Mouse (Mus musculus) granulocyte monocyte progenitor cell, adult 5-6 weeks (primary cell): ENCODE results near the gene Ndufa12. TPM values are rescaled to one million over a fixed set of nuclear protein-coding genes. Genes with fewer than 3 reads are reported as not detected.

Source experiments
- ATAC-seq: replicated peaks from 2 replicates; pipeline ENCODE4 v1.8.0; 2016; ENCODE audit warnings: mild to moderate bottlenecking, moderate TSS enrichment, inconsistent platforms; ENCODE audit not compliant: poor library complexity, severe bottlenecking
- total RNA-seq, 2 experiments: library from RNA; stranded (forward) in 1 of 2; stranded (reverse) in 1 of 2; fragments of 200-712, 200-1000 nt in 1 of 2; fragments of >200 nt in 1 of 2; fragmentation: Nextera tagmentation in 1 of 2; gene quantifications; 2 replicates each; pipeline ENCODE4 v1.2.3; 2014 to 2017

The Ndufa12 gene
- total RNA-seq, 2 experiments from 2014 or later: 202 to 390 TPM

DNA sequence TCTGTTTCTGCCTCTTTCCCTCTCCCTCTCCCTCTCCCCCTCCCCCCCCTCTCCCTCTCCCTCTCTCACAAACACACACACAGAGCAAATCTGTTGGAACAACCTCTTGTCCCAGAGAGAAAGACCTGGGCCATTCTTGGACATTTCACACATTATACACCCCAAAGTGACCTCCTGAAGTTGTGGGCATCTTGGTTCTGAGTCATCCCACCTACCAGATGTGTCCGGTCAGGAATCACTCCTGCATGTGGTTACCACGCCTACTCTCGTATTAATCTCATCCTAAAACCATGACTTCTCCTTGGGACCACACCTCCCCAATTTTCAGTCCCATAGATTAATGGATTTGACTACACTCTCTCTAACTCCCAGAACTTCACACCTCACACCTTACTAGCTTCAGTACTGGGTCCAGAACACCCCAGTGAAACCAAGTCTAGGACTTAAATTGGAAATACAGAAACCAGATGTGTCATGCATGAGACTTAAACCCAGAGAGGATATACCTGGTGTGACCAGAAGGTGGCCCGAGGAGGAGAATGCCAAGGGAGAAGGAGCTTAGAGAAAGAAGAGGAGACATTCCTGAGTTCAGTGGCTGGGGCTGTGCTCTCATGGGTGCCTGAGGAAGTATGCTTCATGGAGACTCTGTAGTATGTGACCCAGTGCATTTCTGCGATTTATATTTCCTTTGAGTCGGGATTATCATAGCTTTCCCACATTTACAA is 26.7 kb downstream of the Ndufa12 start:
- peak; percentile 33; the same call in 1 of the 2 replicates for ATAC-seq

DNA sequence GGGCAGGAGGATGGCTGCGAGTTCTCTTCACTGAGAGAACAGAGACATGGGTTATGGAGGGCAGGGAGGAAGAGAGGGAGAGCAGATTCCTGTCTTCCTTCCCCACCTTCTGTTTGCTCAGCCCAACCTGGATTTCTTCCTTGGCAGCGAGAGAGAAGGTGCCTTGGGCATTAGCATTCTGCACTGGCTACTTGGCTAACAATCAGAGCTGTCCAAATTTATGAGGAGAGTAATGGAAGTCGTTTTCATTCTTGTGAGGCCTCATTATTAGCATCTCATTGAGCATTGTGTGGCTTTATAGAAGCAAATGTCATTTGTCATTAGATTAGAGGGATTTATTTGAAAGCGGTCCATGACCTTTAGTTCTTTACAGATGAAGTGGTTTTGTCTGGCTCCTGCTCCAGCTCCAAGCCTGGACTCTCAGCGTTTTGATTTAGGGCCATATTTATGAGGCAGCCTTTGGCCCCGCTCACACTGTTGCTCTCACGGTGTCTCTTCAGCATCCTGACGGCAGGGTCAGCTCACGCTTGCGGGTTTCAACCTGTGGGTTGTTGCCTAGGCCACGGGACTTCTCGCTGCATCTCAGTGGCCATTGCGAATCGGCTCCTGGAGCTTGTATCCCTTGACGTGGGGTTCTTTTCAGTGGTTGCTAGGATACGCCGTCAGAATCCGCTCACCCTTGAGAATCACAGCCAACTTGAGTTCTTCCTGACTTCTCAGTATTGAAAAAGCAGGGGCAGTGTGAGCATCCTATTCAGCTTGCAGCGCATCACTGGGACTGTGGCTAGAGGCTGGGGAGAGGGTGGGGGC is 31.9 kb downstream of the Ndufa12 start:
- no peak for ATAC-seq

DNA sequence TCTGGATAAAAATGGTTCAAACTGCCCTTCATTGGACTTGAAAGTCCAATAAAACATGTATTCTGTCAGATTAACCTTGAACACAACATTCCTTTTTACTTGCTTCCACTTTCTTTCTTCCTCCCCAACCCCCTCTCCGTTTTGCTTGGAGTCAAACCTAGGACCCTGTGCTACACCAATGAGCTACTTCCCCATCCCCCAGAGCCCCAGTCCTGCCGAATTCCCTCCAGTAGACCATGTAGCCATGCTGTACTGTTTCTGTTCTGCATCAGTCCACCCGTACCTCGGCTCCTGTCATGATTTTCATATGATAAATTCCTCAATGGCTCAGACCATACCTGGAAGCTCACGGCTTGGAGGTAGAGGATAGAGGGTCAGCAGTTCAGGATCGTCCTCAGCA is 32.5 kb downstream of the Ndufa12 start:
- no peak for ATAC-seq

DNA sequence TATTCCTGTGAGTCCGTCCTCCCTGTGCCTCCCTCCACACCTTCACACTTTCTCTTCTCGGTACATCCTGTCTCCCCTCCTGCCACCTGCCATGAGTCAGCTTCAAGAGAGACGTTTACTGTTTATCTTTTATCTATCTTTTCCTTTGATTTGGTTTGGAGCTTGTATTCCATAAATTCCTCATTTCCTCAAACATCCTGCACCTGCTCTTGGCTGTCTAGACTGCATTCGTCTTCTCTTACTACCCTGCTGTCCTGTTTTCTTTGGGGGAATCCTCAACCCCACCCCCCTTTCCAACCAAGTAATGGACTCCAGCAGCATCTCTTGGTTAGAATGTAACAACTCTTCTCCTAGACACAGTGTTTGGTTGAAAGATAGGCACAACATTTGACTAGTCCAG is 36.7 kb downstream of the Ndufa12 start:
- no peak for ATAC-seq

DNA sequence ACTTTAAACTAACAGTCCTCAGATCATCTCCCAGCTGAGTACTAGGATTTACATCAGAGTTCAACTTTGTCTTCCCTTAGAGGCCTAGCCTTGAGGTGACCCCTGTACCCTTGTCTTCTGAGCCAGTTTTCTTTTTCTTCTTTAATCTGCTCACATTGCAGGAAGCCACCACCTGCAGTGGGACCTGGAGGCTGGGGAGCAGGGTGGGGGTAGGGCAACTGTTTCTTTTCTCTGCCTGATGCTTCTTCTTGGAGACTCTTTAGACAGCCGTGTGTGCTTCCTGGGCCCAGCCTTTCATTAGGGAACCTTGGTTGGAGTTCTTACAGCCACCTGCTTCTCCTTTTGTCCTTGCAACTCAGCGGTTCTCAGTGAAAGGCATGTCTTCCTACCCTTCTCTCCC is 42.8 kb downstream of the Ndufa12 start:
- no peak for ATAC-seq

DNA sequence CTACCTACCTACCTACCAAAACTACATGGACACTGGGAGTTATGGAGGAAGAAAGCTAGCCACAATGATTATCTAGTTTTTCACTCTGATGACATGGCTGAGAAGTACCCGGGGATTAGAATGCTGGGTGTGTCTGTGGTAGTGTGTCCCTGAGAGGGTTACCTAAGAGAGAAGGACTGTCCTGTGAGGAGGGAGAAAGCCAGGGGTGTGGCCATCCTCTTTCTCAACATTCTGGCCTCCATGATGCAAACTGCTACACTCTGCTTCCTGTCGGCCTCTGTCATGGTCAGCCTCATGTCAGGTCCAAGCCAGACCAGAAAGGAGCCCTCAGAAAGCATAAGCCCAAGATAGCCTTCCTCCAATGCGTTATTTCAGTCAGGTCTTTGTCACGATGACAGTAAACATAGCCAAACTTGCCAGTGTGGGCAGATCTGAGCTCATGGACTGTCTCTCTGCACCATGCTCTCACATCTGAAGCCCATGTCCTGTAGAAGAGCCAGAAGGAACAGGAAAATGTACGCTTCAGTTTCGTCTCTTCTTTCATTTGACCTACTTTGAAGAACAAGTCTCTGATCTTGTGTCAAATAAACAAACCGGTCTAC is 49.3 kb downstream of the Ndufa12 start:
- ATAC-seq: peak; percentile 37

DNA sequence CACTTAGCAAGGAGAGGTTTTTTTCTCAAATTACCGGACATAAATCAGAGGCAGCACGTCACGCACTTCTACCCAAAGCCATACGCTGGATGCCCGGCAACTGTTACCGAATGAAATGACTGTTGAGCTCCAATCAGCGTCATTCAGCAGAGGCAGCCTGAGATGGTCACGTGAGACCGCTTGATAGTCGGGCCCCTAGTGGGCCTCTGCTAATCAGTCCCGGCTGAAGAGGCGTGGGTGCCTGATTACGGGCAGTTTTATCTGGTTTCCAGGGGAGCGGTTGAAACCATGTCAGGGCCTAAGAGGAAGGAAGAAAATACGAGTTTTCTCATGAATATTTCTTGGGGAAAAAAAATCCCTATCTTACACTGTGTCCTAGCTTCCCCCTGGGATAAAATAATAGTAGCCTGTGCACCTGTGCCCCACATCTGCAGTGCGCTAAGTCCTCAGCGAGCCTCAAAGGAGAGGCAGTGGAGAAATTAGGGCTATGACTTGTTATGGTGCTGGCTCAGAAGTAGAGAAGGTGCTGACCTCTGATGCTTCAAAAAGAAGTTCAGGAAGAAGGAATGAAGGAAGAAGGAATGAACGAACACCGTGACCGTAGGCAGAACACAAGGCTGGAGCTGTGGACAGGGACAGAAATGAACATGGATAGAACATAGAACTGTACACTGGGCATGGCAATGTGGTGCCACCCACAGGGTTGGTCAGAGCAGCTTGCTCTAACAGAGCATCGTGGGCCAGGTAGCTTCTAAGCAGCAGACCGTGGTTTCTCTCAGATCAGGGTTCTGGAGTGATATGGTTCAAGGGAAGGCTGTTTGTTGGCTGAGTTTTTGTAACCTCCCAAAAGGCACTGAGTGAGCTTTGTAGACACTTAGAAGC is 51.3 kb downstream of the Ndufa12 start:
- no peak for ATAC-seq

DNA sequence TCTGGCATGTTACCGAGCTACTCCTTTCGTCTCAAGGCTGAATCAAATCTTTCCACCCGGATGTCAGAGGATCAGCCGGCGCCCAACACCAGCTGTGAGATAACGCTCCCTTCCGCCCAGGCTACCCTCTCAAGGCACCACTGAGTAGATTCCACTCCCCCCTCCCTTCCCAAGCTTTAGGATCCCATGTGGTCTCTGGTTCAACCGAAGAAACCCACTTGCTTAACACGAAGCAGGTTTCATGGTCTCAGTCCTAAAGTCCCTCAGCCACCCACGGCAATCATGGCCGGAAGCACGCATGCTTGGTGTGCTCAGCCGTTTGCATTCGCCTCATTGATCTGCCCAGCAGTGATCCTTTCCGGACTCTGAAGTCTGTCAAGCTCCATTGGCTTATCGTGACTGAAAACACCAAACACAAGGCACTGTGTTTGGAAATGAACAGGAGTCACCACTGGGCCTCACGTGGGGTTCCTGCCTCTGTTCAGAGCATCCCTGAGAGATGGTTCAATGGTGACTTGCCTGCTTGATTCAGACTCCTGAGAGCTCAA is 54.8 kb downstream of the Ndufa12 start:
- no peak for ATAC-seq

DNA sequence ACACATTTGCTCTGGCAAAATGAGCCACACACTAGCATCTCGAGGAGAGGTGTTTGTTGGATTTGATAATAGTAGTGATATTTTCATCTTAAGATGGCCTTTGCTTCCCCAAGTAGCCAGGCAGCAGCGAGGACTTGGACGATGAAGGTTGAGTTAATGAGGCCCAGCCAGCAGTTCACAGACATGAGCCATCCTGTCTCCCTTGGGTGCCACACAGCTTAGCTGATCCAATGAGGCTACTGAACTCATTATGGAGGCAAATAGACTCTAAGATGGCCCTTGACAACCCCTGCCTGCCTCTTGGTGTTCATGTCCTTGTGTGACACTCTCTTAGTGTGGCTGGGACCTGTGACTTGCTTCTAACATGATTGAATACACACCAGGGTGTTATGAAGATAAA is 56.2 kb downstream of the Ndufa12 start:
- no peak for ATAC-seq

DNA sequence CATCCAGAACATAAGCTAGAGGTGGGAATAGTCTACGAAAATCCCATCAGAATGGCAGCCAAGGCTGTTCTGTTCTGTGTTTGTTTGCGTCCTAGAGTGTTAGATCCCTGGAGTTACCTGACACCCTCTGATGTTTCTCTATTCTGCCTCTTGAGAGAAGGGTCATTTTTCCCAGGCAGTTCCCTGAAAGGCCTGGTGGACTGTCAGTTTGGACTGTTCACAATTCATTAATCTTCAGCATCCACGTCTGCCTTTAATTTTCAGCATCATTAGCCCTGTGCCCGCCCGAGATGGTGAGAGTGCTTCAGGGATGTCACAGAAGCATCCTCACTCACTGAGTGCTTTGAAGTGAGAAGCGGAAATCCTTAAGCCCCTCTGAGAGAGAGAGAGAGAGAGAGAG is 57.2 kb downstream of the Ndufa12 start:
- no peak for ATAC-seq

DNA sequence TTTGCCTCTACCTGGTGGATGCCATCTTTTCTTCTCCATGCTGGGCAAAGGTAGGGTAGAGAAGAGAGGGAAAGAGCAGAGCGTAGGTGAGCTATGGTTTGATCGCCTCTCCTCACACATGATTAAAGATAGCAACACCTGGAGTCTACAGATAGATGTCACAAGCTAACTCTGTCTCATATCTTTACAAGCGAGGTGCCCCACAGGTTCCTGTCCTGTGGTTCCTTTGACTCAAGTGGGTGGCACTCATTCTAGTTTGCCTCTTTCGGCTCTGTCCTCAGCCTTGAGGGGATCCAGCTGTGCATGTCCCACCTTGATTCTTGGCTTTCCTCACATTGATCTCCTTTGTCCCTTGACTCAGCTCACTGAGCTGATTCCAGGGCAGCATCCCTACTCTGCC is 58.0 kb downstream of the Ndufa12 start:
- no peak for ATAC-seq

DNA sequence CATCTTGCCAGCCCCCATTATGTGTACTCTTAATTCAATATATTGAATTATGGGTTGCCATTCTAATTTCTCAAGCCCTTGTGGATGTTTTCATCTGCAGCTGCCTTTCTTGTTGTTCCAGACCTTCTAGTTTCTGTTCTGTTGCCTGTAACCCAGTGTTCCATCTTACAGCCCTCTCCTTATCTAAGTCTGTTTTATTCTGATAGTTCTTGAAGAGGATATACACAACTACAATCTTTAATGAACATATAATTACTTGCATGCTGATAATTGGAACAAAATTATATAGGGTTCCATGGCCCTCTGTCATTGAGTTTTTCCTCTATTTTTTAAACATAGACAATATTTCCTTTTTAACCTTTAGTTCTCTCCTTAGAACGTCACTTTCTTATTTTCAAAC is 62.0 kb downstream of the Ndufa12 start:
- no peak for ATAC-seq

DNA sequence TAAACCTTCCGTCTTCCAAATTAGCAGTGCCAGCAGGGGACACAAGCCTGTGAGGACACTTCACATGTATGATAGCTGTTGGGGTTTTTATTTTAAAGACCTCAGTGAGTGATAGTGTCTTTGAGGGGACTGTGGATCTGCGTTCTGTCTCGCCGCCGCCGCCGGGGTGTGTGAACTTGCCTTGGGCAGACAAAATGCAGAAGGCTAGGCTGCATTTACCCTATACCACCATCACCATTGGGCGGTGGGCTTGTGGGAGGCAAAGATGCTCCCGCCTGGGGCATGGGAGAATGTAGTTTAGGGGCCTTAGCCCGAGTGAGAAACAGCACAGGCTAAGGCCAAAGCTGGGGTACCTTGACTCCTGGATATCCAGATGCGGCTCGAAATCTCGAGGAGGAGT is 64.1 kb downstream of the Ndufa12 start:
- ATAC-seq: no peak

DNA sequence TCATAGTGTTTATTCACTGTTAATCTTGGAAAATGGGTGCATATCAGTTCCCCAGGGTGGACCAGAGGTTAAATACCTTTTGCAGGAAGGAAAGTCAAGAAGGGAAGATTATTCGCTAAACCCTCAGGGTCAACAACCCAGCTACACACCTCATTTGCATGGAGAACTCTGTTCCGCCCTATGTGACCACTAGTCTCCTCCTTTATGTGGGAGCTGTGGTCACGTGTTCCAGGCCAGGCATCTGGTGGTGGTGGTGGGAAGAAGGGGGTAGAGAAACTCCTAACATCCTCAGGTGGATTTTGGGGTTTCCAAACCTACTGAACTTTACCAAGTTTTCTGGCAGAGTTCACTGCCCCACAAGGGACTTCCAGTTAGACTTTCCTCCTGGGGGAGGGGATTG is 64.7 kb downstream of the Ndufa12 start:
- ATAC-seq: no peak

DNA sequence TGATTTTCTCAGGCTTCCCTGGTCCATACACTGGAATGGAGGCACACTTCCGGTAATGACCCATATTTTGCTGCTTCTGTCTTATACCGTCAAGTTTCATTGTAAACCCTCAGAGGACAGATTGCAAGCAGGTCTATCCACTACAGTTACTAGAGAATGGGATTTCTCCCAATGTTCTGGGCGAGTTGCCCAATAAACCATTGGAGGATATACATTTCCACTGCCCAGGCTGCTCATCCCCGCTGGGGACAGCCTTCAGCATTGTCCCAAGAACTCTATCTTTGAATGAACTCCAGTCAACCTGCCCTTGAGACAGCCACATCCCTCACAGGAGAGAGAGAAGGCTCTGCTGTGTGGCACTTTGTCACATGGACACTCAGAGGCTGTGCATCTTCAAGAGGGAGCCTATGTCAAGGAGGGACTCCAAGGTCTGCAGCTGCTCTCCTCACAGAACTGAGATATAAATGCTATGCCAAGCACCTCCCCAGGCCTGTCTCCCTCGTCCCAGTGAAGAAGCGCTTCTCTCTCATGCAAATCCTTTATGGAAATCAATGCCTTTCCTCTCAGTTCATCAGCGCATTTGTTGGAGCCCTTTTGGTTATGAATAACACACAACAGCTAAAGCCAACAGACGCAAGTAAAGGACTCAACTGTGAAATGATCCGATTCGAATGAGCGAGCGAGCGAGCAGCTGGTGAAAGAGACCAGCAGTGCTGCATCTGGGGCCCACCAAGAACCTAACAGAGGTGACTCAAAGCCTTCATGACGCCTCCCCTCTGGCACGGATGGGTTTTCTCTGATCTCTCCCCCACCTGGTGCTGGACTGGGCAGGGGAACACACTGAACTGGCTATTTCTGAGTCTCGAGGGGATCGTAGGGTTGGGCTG is 67.4 kb downstream of the Ndufa12 start:
- no peak for ATAC-seq
